Mouse (Mus musculus) heart, adult 2 months (tissue): ENCODE measurements around the gene Gm13278.
"Not testable (repeated sequence)": the region's sequence is repeated elsewhere in the genome, so short reads cannot be mapped to it uniquely, and the experiment has no call there.

Experiments
- CTCF ChIP-seq: fragments of 200-600 bp; IDR thresholded peaks from 2 replicates; pipeline ENCODE4 v1.8.1; 2022; ENCODE audit warnings: antibody characterized with exemption, mild to moderate bottlenecking, moderate library complexity
- EP300 ChIP-seq: fragments of 200-500 bp; IDR thresholded peaks from 2 replicates; pipeline ENCODE4 v1.6.1; 2011; ENCODE audit warnings: low read depth, low read length, control low read depth; ENCODE audit not compliant: insufficient read depth
- POLR2A ChIP-seq: fragments of 200-500 bp; IDR thresholded peaks from 2 replicates; pipeline ENCODE4 v1.6.1; 2011; ENCODE audit warnings: mild to moderate bottlenecking, low read depth, low read length, control low read depth; ENCODE audit not compliant: insufficient read depth

DNA sequence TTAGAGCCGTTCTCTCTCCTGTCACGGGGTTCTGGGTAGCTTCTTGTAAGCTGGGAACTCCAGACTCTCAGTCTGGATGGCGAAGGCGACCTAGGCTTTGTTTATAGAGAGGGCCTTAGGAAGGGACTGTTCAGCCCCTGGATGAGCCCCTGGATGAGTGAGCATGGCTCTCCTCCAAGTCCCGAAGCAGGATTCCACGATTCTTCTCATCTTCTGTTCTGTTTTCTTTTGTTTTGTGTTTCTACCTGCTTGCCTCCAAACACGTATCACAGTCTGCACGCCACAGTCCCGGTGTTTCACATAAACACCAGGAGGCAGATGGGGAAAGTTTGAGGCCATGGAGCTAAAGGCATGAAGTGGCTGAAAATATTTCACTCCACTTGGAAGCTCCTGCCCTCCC lies 32.6 kb upstream of the Gm13278 start:
- not testable (repeated sequence) for TF ChIP-seq CTCF, POLR2A, EP300
